Mouse (Mus musculus) hematopoietic stem cell, adult 5-6 weeks (primary cell): Measurements from ENCODE around the gene Cox16. TPM values are rescaled to one million over a fixed set of nuclear protein-coding genes. Genes with fewer than 3 reads are reported as not detected.
"Not testable (repeated sequence)": the region's sequence is repeated elsewhere in the genome, so short reads cannot be mapped to it uniquely, and the experiment has no call there.

ENCODE experiments used
- ATAC-seq, 2 experiments: fragments of 125-278 bp in 1 of 2; replicated peaks in 1 of 2; 2 replicates each; pipeline ENCODE4 v1.8.0; 2016 to 2017; ENCODE audit warnings: inconsistent platforms in 2 of 2, mild to moderate bottlenecking in 2 of 2, moderate number of reproducible peaks in 2 of 2, low read depth in 1 of 2, moderate TSS enrichment in 1 of 2; ENCODE audit not compliant: low FRiP score in 2 of 2, poor library complexity in 2 of 2, severe bottlenecking in 2 of 2, insufficient read depth in 1 of 2, low TSS enrichment in 1 of 2
- total RNA-seq: library from RNA; stranded (forward); fragments of 172-1452, 232-1000 nt; gene quantifications from 2 replicates; pipeline ENCODE4 v1.2.3, GENCODE M21; 2017

Cox16 gene
- 102 and 135 TPM in 2 replicates for total RNA-seq

DNA sequence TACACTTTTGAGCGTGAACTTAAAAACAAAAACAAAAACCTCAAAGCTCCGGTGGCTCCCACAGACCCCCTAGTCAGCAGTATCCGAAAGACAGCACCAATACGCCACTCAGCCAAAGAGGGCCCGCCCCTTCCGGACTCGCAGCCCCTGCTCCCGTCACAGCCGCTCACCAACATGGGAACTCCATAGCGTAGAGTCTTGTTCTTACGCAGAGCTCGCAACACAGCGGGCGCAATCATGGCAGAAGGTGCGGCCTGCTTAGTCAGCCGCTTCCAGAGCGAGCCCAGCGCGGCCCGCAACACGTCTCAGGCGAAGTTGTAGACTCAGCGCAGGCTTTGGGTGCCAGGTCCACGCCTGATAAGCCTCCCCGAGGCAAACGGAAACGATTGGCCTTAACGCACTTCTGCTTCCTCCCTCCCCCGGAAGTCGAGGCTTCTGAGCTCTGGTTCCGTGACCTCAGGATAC is at the start of gene Cox16:
Cox16 (minus strand) TSS at position 401 of the 465 bp plus-strand sequence.
- peak; percentile 96 to 99 for ATAC-seq

DNA sequence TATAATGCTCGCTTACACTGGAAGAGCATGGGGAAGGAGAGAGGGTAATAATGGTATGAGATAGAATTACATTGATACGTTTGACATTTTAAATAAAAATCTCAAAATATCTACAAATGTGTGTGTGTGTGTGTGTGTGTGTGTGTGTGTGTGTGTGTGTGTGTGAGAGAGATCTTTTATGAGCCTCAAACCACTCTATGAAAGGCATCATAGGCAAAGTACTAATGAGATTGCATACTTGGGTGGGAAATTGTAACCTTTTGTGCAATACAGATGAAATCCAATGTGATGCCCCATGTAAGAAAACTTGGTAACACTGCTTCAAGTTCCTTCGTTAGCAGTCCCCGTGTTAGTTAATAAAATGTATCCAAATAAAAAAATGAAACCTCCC is 48.1 kb upstream of the Cox16 start:
- ATAC-seq = no peak

DNA sequence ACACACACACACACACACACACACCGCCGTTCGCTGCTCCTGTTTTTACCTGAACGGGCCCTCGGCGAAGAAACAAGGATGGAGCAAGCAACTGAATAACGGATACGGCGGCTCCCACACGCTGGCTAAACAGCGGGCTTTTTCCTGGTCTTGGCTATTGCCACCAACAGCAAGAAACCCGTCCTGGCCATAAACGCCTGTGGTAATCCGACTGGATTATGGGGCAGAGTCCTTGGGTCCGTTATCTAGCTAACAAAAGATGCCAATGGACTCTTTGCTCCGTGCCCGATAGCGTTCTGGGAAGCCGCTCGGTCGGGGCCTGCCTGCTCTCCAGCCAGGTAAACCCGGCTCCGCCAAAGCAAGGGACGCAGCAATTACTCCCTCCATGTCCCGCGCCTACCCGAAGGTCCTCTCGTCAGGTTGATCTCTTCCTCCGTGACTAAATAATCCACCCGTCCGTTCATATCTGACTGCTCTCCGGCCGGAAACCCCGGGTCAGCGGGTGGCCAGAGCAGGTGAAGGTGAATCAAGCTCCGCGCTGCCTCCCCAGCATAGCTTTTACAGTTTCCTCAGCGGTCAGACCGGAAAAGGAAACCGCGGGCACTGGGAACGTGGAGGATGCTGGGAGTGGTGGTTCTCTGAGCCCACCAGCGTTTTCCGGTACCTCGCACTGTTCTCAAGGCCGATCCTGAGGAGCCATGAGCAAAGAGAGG is 47.5 kb upstream of the Cox16 start, which contains the start of the genes Gm20498 and Synj2bp:
Gm20498 (minus strand) TSS at position 590 of the 713 bp plus-strand sequence.
Synj2bp (minus strand) TSS at position 596 of the 713 bp plus-strand sequence.
- peak; percentile 89 to 93 for ATAC-seq

DNA sequence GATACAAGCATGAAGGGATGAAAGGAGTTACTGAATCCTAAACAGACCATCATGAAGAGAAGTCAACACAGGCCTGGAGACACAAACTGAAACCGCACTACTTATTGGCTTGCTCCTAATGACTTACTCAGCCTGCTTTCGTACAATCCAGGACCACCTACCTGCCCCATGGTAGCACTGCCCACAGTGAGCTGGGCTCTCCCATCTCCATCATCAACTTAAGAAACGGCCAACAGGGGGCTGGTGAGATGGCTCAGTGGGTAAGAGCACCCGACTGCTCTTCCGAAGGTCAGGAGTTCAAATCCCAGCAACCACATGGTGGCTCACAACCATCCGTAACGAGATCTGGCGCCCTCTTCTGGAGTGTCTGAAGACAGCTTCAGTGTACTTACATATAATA is 45.7 kb upstream of the Cox16 start:
- not testable (repeated sequence) for ATAC-seq

DNA sequence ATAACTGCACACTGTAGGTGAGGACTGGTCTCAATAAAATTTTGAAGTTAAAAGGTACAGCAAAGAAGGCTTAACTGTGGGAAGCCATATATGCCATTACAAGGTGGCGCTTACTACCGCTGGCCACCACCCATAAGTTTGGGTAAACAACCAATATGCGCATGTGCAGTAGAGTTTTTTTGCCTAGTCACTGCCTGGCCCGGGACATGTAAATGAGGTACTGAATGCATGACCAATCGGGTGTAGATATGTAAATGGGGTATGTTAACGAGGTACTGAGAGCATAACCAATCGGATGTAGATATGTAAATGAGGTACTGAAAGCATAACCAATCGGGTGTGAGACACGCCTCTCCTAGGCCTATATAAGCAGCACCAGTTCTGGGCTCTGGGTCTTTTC is 12.0 kb upstream of the Cox16 start:
- not testable (repeated sequence) for ATAC-seq

DNA sequence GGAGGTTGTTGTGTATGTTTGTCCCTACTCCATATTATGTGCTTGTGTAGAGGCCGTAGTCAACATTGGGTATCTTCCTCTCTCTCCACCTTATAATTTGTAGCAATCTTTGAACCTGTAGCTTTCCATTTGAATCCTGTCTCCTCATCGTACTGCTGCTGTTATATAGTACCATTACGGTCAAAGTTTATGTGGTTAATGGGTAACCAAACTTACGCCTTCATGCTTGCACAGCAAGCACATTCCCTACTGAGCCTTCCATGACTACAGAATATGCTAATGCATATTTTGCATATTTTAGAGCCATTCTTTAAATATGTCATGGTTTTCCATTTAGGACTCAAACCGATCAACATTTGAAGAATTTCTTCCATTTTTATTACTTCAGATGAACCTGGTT is 5.6 kb upstream of the Cox16 start:
- no peak for ATAC-seq

DNA sequence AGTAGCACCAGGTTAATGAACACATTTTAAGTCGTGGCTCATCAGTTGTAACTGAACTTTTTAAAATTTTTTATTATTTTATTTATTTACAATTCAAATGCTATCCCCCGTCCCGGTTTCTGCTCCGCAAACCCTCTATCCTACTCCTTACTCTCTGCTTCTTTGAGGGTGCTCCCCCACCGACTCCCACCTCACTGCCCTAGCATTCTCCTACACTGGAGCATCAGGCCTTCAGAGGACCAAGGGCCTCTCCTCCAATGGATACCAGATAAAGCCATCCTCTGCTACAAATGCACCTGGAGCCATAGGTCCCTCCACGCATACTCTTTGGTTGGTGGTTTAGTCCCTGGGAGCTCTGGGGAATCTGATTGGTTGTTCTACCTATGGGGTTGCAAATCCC is 384 bp upstream of the Cox16 start:
- no peak for ATAC-seq

DNA sequence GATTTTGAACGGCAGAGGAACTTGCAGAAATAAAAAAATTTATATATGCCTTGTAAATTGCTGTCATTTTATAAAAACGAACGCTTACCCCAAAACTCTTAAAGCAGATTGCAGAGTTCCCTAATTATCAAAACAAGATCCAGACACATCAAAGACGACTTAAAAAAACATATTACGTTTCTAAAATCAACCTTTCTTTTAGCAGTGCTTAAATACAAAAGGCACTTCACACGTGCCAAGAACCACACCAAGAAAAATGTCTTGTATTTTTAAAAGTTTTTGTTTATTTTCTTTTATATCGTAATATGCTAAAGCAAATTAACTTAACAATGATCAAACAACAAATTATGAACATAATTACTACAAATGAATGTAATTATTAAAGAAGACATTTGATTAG is 715 bp downstream of the Cox16 start:
- no peak for ATAC-seq

DNA sequence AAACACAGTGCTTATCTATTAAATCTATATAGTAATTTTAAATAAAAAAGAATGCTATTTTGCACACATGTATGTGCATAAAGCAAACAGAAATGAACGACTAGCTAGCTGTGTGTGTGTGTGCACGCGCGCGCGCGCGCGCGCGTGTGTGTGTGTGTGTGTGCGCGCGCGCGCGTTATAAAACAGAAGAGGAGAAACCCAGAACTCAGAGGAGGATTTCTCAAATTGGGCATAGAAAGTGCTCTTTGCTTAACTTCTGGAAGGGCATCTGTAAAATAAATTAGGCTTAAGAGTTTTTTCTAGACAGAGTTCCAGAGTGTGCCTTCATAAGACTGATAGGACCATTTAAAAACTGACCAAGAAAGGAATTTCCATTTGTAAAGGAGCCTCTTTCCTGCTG is 1.3 kb downstream of the Cox16 start:
- ATAC-seq = no peak

DNA sequence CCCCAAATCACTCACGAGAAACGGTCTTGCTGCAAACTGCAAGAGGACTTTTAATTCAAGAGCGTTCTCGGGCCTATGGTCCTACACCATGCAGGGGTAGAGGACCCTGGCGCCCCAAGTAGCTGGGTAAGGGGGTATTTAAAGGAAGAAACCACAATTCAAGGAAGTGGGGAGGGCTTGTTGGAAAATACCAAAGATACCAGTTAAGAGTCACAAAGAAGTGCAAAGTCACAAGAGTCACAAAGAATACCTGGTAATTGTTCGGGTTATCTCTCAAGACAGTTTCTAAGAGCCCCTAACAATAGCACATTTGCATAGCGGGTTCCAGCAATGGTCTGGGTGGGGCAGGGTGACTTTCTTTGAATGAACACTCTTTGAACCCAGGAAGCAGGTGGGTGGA is 25.9 kb downstream of the Cox16 start:
- ATAC-seq = not testable (repeated sequence)

DNA sequence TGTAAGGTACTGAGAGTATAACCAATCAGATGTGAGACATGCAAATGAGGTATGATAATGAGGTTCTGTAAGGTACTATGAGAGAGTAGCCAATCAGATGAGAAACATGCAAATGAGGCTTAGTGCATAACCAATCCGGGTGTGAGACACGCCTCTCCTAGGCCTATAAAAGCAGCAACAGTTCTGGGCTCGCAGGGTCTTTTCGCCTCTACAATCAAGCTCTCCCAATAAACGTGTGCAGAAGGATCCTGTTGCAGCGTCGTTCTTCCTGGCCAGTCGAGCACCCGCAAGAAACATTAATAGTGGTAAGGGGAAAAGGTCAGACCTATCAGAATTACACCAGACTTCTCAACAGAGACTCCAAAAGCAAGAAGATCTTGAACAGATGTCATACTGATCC is 45.9 kb downstream of the Cox16 start:
- ATAC-seq = not testable (repeated sequence)

DNA sequence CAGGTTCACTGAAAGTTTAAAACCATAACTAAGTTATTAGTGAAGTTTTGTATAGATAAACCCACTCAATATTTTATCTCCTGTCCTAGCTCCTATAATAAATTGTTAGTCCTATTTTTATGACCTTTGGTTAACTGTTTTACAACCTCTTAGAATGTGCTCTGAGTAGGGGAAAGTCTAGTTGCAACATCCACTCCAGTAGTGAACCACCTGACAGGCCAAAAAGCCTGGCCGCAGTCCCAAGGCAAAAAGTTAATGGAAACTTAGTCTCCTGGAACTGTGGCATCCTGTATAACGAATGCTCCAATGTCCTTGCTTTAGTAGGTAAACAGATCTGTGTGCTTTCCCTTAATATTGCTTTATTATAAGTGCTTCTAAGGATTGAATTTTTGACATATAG is 50.1 kb downstream of the Cox16 start:
- ATAC-seq = not testable (repeated sequence)

DNA sequence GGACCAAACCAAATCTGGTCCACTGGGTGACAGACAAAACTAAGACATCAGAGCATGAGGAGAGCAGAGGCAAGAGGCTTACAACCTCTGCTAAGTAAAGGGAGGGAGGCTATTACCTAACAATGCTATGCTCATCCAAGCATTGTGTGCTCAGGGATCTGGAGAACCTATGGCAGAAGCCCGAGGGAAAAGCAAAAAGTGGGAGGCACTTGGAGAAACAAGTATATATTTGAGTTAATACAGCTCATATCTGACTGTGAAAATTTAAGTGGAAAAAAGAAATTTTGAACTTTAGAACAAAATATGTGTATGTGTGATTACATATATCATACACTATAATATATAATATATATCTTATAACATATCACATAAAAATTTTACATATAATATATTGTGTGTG is 63.1 kb downstream of the Cox16 start, which contains the start of gene Adam4:
Adam4 (minus strand) TSS at position 101 of the 400 bp plus-strand sequence.
- no peak for ATAC-seq

DNA sequence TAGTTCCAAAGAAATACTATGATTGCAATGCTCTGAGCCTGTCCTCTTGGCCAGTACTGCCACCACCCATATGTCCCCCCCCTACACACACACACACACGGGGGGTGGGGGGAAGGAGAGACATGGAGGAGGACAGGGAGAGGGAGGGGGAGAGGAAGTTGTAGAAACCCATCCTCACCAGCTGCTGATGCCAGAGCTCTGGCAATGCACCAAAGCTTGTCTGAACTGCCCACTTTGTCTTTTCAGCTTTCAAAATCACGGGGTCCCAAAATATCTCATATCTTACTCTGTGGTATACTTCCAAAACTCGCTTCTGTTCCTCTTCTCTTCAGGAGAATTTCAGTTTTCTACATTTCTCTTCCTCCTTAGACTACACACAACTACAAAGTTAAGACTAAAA is 71.7 kb downstream of the Cox16 start:
- ATAC-seq = no peak

DNA sequence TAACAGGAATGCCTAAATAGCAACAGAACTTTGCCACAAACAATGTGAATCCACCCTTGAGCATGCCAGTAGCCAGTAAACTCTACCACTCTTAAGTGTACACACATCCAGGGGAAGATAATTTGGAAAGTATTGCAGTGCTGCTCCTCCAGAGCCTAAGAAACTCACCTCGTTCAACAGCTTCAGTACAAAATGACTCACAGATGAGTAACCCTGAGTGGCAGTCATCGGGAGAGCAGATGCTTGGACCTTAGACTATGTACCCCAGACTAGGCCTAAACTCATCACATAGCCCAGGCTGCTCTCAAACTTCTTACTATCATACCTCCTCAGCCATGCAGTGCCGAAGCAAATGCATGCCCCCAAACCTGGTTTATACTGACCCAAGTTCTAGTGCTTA is 76.0 kb downstream of the Cox16 start:
- ATAC-seq = no peak

DNA sequence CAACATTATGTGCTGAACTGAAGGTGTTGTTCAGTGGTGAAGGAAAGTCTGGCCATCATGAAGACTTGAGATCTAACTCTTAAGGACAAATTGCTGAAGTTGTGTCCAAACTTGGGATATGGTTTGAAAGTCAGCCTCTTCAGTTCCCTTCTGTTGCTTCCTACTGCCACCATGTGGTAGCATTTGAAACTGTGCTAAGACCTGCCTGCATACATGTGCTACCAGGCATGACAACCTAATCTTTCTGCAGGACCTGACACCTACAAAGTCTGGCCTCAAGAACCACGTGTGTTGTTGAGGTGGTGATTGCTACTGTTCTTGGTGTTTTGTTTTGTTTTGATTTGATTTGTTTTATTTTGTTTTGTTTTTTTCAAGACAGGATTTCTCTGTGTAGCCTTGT is 82.7 kb downstream of the Cox16 start:
- ATAC-seq = peak in 1 of 2 experiments; percentile 69; a peak in 1 of 4 replicates

DNA sequence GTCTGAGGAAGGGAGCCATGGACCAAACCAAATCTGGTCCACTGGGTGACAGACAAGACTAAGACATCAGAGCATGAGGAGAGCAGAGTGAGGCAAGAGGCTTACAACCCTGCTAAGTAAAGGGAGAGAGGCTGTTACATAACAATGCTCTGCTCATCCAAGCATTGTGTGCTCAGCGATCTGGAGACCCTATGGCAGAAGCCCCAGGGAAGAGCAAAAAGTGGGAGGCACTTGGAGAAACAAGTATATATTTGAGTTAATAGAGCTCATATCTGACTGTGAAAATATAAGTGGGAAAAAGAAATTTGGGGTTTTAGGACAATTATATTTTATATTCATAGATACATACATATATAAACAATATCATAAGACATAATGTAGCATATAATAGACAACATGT is 105.6 kb downstream of the Cox16 start, which contains the start of gene Gm4787:
Gm4787 (minus strand) TSS at position 101 of the 400 bp plus-strand sequence.
- ATAC-seq = not testable (repeated sequence)

DNA sequence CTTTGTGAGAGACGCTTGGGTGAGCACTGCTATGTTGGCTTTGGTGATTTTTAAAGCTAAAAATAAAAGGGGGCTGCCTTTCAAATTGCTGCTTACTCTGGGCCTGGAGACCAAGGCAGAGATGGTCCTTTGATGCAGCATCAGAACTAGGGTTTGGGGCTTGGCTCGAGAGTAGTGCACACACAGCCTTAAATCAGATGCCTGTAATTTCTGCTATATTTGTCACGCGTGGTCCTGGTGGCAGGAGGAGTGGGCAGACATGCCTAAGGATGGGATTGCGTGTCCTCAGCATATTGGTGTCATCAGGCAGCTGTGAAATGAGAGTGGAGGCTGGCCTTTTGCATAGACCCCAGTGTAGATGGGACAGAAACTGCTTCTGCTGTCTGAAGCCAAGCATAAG is 151.1 kb downstream of the Cox16 start:
- ATAC-seq = no peak

DNA sequence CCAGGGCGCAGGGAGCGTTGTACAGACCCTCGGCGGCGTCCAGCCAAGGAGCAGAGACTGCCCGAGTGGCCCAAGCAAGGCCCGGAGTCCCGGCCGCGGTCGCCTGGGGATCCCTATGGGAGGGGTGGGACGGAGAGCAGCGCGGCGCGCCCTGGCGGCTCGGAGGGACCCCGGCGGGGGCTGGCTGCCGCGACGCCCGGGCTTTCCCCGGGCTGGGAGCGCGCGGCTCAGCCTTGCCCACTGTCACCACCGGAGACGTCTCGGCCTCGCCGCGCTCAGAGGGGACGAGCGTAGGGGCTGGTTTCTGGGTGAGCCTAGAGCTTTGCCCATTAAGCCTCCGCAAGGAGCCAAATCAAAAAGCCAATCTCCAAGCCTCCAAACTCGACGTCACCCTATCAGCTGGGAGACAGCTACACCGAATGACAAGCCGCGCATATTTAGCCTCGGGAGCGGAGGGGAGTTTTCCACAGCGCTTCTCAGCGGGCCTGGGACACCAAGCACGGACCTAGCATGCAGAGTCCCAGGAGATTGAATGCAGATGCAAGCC is 152.0 kb downstream of the Cox16 start, which contains the start of gene Slc8a3:
Slc8a3 (minus strand) TSS at position 306 of the 547 bp plus-strand sequence.
- ATAC-seq = no peak
